Mouse (Mus musculus) liver (tissue): Measurements from ENCODE around the gene Iqschfp.

Experiments used
- DNase-seq: peaks from one replicate; pipeline ENCODE4 v3.0.0-alpha.2; 2020; ENCODE audit warnings: mixed read lengths

Gene Iqschfp

DNA sequence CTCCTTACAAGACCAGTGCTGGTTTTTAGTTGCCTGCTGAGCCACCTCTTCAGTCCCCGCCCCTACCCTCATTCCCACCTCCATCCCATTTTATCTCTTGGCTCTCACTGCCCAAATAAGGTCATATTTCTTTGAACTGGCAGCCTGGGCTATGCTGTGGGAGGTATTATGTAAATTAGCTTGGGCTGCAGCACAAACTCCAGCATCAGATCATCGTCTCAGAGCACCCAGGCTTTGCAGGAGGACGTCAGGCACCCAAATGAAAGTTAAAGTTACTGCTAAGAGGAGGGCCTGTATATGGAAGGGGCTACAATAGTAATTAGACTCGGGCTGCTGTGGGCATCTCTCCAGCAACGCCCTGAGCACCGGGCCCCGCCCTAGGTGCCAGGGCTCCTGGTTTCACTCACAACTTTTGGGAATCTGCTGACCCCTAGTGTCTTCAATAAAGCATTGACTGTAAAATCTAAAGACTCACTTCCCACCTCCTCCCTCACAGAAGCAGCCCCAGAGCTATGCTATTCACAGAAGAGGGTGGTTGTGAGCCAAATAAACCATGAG, 651.0 kb downstream of the Iqschfp start:
- DNase-seq, result peak; percentile 45

DNA sequence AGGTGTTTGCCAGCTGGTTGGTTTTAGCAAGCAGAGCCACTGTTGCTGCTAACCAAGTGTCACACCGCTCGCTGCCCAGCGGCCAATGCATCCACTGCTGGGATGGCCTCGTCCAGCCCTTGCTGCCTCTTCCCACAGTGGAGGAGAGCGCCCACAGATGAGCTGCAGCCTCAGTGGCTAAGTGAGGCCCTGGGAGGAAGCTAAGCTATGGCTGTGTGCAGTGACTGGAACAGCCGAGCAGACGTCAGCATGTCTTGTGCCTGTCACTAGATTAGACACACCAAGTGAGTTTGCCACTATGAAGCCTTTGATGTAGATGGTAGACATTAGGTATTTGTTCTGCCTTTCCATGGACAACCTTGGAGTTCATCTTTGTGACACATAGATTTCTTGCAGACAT, 652.8 kb downstream of the Iqschfp start:
- DNase-seq, result no peak

DNA sequence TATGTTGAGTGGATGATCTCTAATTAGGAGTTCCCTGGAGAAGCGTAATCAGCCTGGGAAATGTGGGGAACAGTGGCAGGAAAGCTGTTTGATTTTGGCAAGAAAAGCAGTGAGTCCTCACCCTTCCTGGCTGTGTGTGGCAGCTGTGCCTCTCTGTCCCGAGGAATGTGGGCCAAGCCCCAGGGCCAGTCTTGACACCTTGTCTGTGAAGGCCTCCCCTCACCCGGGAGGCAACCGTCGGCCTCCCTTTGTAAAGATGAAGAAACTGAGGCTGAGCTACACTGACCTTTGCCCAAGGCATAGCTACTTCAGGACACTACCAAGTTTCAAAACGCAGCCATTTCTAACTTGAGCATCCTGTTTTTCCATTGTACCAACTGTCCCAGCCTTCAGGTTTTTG, 653.9 kb downstream of the Iqschfp start:
- DNase-seq, result no peak

DNA sequence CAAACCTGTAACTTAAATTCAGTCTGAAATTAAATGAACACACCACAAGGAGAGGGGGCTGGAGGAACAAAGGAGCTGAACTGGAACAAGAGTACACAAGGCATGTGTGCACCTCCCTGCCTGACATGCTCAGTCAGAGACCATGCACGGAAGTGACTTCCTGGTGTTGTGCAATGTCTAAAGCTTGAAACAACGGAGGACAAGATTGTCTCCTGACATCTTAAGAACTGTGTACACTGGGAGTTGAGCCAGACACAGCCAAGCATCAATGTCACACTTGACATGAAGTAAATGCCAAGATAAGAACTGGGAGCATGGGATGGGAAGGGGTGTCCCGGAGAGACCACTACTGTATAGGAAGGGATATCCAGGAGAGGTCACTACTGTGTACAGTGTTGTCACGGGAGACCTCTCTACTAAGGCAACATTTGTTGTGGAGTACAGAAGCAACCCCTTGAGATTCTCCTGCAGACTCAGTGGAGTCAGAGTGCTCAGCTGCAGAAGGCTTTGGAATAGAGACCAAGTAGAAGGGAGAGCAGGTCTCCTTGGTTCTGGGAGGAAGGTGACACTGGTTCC, 663.1 kb downstream of the Iqschfp start:
- no peak for DNase-seq

DNA sequence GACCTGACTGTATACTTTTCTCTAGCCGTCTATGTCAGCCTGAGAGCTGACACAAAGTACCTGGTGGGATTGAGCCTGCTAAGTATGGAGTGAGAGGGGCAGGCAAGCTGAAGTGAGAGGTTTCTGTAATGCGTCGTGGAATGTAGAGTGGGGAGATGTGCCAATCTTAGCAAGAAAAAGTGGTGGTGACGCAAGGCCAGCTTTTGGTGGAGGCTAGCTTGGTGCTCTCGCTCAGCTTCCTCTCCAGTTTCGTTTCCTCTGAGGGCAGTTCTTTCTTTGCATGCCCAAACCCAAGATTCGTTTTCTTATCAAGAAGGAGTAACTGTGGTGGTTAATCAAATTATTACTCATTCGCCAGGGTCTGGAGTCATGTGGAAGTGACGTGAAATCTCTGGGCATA, 664.9 kb downstream of the Iqschfp start:
- no peak for DNase-seq

DNA sequence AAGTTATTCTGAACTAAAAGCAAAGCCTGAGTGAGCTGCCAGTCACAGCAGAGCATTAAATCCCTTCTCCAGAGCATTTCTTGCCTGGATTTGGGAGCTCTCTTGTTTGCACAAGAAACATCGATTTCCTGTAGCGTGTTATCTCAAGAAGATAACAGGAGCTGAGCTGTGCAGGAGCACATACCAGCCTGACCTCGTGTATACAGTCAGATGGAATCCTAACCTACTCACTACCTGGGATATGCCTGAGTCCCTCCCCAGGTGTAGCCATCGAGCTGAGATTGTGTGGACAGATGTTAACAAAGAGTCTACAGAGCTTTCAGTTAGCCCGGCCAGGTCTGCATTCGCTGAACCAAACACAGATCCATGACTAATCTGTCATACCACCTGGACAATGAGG, 666.7 kb downstream of the Iqschfp start:
- DNase-seq, result no peak

DNA sequence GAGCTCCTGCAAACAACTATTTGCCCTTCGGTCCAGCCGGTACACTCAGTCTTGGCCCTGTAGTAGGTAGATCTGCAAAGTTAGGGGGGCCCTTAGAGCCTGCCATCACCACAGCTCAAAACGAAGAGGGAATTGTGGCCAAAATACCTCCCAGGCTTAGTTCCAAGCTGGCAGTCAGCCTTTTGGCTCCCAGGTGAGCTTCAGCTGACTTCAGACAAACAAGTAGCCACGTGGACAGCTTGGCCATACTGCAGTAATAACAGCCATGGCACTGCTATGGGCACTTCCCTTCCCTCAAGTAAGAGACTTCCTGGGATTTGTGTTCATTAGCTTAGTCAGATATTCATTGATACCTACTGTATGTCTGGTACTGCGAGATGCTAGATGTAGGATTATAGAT, 668.0 kb downstream of the Iqschfp start:
- DNase-seq, result no peak

DNA sequence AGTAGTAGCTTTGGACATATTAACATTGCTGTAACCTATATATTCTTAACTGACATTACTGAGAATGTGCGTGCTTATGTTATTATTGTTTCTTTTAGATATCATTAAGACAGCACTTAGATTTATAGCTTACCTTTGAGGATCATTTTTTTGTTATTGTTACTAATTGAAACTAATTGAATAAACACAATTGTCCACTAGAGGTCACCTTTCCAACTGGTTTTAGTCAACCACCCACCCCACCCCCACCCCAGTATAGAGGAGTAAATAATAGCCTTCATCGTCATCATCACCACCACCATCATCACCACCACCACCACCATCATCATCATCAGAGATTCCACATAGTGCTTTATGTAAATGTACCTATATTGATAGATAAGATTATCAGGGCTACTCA, 670.8 kb downstream of the Iqschfp start:
- DNase-seq, result no peak

DNA sequence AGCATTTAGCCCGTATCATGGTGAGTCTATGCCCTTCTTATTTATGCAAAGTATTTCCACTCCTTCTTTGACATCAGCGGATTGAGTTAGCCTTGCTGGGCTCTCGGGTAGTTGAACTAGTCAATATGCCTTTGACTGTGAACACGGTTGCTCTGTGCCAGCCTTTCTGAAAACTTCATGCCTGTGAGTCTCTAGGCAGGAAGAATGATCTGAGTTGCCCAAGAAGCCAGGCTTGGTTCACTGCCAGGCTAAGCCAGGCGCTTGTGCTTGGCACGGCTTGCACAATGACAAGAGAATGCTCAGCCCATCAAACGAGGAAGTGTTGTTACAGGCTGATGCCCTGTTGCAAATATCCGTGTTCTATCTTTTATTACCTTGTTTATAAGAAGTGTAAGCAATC, 671.9 kb downstream of the Iqschfp start:
- no peak for DNase-seq

DNA sequence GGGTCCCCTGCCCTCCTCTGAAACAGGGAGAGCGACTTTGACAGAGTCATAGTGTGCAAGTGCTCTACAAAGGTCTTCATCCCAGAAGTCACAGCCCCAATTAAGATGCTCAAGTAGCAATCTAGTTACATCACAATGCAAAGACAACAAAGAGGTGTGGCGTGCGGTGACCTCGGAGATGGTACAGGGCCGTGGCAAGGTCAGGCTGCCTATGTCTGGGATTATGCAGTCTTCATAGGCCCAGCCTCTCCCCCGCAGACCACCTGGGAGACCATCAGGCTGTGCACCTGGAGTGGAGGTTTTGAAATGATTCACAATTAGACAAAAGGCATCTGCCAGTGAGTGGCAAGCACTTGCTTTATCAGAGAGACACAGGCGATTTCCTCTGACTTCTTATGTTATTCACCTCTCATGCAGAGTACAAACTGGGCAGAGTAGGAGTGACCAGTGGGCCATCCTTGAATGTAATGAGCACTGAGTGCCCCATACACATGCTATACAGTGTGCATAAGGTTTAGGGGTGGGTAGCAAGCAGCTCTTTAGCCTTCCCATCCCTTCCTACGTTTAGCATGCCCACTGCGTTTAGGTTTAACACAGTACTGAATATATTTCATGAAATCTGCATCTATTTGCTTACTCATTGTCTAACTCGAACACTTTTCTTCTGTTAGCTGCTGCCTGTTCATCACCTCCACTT, 673.1 kb downstream of the Iqschfp start:
- no peak for DNase-seq

DNA sequence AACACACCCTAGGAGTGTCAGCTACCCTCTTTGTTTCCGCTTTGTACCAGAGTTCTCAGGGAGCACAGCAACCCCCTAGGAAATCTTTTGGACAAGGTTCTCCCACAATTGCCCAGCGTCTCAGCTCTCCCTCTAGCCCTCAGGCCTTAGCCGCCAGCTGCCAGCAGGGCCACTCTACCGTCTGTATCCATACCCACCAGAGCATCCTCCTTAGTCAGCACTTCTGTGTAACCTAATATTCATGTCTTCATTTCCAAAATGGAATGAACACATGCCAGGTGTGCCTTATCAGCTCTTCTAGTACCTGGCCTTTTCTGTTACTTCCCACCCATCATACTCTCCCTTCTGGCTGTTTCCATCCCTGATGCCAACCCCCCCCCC, 673.6 kb downstream of the Iqschfp start:
- DNase-seq, result no peak

DNA sequence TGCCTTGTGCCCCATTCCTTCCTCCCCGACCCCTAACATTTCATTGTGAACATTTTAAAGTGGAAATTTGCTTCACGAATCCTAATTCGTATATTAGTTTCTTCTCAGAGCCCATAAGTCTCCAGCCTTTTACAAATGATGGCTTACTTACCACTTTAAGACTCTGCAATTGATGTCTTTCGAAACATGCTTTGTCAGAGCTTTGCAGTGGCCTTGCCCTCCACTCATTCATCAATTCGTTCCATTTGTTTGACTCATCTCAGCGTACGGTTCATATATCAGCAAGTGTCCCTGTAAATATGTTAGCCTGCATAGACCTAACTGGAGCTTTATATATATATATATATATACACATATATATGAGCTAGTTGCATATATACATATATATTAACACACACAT, 675.5 kb downstream of the Iqschfp start:
- no peak for DNase-seq

DNA sequence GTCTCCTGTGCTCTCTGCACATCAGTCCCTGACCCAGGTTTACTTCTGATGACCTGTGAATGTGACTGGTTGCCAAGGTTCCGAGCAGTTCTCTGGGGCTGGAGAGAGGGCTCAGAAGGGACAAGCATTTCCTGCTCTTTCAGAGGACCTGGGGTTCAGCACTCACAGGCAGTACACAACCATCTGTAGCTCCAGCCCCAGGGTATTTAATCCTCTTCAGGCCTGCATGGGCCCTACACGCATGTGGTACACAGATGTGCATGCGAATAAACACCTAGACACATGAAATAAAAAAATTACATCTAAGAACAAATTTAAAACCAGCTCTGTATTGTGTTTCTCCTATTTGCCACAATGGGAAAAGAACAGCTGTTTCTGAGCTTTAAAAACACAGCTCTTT, 676.1 kb downstream of the Iqschfp start:
- DNase-seq, result no peak

DNA sequence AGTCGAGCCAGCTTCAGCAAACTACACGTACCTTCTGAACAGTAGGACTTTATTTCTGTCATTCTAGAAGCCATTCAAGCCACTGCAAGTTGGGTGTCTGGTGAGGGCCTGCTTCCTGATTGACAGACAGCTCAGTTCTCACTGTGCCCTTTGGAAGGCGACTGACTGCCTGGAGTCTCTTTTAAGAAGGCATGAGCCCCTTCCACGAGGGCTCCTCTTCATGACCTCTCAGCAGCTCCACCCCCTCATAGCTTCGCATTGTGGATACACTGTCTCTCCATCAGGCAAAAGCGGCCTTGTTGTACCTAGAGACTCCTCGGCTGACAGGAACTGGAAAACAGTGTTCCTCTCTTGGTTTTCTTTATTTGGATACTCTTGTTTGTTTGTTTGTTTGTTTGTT, 676.7 kb downstream of the Iqschfp start:
- DNase-seq, result no peak

DNA sequence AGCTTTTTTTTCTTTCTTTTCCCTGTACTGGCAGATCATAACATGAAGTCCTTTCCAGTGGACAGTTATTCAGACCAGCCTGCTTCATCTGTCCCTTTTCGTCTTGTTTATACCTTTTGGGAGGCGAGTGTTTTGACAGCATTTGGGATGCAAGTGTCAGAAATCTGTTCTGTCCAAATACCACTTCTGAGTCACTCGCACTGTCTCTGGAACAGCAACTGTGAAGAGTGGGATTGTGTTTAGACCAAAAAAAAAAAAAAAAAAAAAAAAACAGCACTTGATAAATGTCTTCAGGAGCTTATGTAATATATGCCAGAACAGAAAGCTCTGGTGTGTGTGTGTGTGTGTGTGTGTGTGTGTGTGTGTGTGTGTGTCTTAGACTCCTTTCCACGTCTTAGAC, 678.3 kb downstream of the Iqschfp start:
- no peak for DNase-seq

DNA sequence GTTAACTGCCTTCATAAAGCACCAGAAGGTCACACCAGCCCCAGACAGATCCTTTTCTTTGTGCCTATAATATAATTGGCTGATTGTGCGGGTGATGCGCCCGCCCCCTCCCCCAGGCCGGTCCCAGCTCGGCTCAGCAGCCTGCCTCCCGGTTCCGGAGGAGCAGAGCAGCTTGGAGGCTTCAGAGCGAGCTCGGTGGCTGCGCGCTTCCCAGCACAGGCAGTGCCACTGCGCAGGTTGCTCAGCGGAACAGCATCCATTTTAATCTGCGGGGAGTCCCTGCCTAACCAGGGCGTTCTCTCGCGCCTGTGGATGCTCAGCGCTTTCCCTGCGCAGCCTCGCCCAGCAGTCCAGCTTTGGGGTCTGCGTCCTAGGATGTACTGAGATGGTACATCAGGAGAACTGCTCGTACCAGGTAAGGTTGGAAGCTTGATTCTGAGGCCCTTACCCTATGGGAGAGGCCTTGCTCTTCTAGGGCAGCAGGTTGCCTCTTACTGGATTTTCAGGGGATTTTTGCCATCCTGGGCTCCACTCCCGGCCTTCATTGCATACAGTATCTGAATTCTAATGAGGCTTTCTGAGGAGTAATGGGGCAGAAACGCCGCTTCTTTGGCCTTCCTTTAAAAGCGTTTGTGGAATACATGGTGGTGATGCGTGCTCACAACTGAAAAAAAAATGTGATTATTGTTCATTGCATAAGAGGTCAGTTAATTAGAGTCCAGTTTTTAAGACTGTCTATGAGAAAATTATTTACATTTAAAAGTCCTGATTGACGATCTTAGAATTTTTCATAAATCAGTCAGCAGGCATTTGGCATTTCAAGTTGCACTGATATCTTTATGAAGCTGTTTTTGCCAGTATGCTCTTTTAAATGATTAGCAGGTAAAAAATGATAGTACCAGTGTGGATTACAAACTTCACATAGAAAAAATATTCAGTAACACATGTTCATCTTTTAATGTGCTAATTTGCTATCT, 680.5 kb downstream of the Iqschfp start:
- peak; percentile 29 for DNase-seq

DNA sequence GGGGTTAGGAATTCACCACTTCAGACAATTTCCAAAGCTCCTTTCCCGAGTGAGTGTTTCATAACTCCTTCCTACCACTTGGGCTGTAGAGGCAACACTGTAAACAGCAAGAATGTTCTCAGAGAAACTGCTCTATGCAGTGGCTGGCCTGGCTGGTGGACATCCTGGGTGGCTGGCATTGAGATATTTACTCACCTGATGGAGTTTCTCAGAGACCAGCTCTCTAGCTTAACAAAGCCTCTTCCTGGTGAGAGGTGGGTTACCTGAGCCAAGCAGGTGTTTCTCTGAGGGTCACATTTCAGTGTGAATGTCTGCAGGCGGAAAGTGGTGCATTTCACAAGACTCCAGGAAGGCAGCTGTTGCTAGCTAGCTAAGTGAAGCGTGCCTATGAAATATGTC, 681.2 kb downstream of the Iqschfp start:
- no peak for DNase-seq

DNA sequence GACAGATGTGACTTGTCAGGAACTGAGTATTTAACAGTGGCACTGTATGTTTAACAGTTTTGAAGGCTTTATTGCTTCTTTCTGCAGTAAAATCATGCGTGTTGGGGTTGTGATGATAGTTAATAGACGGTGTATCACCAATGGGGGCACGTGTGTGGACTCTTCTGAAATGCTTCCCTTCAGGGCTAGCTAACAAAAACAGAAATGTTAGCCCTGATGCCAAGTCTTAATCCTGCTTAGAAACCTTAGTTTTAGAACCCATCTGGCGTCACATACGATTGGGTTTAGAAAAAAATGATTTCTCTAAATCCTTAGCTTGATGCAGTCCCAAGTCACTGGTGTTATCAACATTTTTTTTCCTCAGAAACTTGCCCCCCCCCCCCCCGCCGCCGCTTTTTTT, 682.1 kb downstream of the Iqschfp start:
- DNase-seq, result no peak

DNA sequence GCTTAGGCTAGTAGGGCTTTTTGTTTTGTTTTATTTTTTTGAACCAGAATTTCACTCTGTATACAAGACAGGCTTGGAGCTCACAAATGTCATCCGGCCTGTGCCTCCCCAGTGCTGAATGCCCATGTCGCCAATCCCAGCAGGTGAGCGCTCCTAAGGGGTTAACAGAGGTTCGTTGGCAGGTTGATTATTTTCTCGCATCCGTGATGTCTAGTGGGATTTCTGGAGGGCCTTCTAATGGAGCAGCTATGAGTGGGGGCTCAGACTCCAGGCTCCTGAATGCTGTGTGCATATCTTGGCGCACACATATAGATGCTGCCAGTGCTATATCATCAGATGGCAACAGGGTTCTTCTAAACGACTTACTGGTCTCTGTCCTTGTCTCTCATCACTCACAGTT, 682.5 kb downstream of the Iqschfp start:
- no peak for DNase-seq

DNA sequence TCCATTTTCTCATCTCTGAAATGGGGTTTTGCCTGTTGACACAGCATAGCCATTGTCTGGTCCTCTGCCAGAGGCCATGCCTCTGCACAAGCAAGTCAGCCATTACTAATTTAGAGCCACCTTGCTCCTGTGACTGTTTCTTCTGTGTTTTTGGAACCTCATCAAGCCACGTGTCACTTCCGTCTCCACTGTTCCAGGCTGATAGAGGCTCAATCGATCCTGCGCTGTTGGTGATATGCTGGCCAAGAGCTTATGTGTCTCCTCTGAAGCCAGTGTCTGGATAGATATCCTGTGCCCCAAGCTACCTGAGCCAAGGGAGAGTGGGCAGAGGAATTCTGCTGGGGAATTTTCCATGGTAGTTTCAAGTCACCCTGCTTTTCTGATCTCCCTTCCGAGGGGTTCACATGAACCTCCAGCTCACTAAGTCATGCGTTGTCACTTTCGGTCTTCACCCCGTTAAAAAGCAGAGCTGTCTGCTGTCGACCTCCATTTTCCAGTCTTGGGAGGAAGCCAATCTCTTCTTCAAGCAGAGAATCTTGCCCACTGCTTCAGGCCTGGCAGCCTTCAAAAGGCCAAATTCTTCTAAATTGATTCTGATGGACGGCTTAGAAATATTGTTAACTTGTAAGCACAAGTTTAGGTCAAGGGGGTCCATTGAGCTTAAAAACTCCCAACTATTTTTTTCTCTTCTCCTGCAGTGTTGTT, 683.8 kb downstream of the Iqschfp start:
- no peak for DNase-seq

DNA sequence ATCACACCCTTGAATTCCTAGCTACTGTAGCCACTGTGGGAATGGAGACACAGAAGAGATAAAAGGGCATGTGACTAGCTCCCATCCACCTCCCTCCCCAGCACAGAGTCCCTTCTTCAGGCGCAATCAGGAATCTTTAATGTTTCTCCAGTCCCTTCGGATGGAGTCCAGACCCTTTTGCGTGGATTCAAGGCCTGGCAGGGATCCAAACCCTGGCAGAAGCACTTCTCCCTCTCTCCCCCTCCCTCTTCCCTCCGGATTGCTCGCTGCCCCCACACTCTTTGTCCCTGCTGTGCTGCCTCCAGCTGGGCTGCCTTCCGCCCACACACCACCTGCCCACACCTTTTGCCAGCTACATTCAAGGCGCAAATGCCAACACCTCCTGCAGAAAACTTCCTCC, 684.4 kb downstream of the Iqschfp start:
- DNase-seq, result peak; percentile 39

DNA sequence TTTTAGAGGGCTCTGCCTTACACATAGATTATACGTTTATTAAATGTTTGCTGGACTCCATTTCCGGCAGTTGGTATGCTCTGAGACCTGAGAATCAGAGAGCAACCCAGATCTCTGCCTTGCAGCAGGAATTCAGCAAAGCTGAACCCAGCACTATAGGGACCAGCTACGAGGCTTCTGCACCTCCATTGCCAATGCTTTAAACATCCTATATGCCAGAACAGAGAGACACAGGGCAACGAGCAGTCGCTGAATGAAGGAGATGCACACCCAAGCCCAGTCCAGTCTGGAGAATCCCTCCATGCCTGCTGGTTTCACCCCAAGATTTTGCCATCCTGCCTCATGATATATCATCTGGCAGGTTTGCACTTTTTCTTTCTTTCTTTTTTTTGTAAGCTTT, 684.9 kb downstream of the Iqschfp start:
- DNase-seq, result no peak

DNA sequence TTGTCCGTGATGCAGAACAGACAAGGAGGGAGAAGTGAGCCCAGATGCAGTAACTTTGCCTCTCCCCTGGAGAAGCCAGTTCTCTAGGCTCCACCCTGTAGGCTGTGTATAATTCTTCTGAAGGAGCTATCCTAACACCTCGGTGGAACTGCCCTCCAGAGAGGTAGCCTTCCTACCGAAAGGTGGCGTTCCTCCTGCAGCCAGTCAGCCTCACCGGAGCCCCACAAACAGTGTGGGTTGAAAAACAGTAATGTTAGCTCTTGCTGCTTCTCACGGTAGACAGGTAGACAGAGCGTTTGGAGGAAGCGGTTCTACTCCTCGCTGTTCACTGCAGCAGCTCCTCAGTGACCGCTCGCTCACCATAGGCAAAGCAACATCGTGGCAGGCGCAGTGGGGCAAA, 689.6 kb downstream of the Iqschfp start:
- no peak for DNase-seq
